Mouse (Mus musculus): ENCODE results near the gene Ubald2. TPM values are rescaled to one million over a fixed set of nuclear protein-coding genes. Genes with fewer than 3 reads are reported as not detected.
A peak's percentile ranks its signal among the peaks of the same experiment; 100 is the strongest.
"Not testable (repeated sequence)": the region's sequence is repeated elsewhere in the genome, so short reads cannot be mapped to it uniquely, and the experiment has no call there.

Ubald2 gene
- total RNA-seq (2021): 10 to 100 TPM; 47.2 to 49.4 TPM

DNA sequence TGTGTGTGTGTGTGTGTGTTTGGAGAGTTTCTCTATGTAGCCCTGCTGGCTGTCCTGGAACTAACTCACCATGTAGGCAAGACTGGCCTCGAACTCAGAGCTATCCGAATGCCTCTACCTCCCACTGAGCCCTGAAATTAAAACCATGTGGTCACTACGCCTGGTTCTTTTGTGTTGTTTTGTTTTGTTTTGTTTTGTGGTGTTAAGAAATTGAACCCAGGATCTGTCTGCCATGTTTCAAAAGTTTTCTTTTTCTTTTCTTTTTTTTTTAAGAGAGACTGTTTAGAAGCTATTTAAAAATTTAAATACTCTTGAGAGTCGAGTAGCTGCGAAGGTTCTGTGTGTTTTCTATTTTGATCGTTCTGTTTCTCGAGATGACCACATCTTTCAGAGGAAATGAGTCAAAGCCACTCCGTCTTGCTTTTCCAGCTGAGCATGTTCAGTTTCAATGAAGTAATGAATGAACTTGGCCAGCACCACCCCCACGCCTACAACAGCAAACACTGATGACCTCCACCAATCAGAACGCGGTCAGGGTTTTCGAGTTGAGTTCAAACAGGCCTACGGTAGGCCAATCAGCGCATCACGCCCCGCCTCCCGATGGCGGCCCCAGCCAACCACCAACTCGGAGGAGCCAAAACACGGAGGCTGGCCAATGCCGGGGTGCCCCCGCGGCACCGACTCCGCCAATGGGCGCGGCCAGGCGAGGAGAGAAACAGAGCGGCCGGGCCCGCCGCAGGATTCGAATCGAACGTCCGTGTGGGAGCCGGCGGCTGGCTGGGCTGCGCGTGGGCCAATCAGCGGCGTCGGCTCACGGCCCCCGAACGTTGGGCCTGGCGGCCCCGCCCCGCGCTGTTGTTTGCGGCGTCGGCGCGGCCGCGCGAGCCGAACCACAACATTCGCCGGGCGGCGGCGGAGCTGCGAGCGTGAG is at the start of gene Ubald2:
Gene Ubald2 (plus strand): TSS at position 739 of the 931 bp plus-strand sequence.
- intact Hi-C loops (cut with DNase I): loop anchor here (2.0 to 5.0 kb wide), 2 partner anchors 15 to 346 kb away; partner anchors contain the start of gene Wbp2
- DNase-seq: peak; percentile 99 to 100

GRCm38 (mm10) chr11:116384171-116384570 is 49.7 kb upstream of the Ubald2 start:
- DNase-seq: no peak
- intact Hi-C loops (cut with DNase I): no loop called here

DNA sequence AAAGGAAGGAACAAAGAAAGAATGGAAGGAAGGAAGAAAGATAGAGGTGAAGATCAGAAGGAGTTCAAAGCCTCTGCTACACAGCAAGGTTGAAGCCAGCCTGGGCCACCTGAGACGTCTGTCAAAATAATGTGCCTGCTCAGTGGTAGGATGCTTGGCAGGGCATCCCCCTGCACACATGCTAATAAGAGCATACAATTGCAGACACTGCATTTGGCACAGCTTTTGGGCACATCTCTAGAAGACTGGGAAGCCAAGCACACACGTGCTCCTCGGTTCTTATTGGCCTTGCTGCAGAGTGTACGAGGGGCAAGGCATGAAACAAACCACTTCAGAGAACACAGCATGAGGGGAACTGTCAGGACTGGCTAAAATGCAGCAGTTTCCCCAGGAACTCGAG is 47.9 kb upstream of the Ubald2 start:
- intact Hi-C loops (cut with DNase I): no loop called here
- no peak for DNase-seq

GRCm38 (mm10) chr11:116387086-116388071 is 46.5 kb upstream of the Ubald2 start:
- intact Hi-C loops (cut with DNase I): loop anchor here (2.0 kb wide), 1 partner anchor 59 kb away; no protein-coding TSS in a partner anchor
- DNase-seq: peak; percentile 30 to 48

- DNase-seq: peak; percentile 40 to 50
- intact Hi-C loops (cut with DNase I): loop anchor here (2.0 kb wide), 1 partner anchor 58 kb away; no protein-coding TSS in a partner anchor
Measured at GRCm38 (mm10) chr11:116388841-116389480, 44.9 kb upstream of the Ubald2 start.

DNA sequence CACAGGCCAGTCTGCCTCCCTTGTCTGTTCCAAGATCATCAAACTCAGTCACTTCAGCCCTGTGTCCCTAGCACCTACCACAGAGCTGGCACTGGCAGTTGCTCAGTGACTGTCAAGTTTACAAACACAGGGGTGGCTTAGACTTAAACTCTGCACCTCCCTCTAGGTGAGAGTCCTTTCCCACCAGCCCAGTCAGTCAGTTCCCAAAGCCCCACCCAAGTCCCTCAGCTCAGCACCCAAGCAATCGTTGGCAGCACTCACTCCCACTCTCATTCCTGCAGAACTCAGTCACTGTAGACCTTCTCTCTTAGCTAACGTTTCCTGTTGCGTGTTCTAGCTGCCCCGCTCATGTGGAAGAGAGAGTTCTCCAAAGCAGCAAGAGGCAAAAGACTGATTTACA is 39.1 kb upstream of the Ubald2 start:
- no peak for DNase-seq
- intact Hi-C loops (cut with DNase I): no loop called here

GRCm38 (mm10) chr11:116396276-116396933 is 37.5 kb upstream of the Ubald2 start:
- DNase-seq: no peak
- intact Hi-C loops (cut with DNase I): no loop called here

DNA sequence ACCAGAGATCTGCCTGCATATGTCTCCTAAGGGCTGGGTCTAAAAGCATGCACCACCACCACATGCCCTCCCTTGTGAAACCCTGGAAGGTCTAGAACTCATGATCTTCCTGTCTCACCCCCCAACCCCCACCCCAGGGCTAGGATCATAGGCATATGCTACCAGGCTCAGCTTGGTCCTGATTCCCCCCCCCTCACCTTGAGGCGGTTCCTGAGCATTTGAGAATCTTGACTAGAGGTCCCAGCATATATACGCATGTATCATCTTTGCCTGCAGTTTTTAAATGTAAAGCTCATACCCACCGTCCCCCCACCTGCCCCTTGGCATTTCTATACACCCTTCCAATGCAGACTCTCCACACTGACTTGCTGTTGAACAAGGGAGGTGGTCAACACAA is 37.0 kb upstream of the Ubald2 start:
- intact Hi-C loops (cut with DNase I): no loop called here

DNA sequence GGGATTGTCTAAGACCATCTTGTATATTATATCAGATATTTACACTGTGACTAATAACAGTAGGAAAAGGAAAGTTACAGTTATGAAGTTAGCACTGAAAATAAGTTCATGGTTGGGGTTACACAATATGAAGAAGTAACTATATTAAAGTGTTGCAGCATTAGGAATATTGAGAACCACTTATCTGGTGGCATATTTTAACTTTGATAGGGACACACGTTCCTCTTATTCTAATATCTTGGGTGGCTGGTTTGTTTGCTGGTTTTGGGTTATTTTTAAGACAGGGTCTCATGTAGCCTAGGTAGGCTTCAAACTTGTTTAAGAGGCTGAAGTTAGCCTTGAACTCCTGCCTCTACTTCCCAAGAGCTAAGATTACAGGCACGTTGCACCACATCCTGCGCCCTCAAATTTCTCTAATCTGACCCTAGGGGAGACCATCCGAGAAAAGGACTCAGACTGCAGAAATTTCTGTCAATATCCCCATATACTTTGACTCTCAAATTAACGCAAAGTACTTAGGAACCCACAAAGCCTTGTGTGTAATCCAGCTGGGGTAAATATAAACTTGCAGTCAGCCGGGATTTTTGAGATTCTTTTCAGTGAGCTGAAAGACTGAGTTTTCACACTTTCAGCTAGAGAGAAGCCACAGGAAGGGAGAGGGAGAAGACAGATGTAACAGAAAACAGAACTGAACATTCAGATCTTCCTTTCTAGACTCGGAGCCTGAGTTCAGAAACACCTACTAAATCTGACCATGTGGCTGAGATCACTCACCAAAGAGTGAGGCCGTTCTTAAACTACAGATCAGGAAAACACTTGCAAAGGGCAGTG is 36.2 kb upstream of the Ubald2 start:
- intact Hi-C loops (cut with DNase I): no loop called here
- no peak for DNase-seq

More for the DNA sequence above, 37.0 kb upstream of the Ubald2 start:
- DNase-seq: no peak

DNA sequence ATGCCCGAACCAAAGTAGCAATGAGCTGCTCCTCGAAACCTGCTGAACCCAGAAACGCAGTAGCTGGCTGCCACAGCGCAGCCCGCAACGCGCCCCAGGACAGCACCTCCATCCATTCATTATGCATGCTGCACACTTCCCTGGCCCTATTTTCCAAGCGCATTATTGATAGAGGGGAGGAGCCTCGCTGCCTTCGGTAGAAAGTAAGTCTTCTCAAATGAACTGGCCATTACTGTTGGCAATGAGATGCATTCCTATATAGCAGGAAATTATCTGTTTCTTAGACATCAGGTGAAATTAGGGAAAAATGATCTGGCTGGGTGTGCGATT is 35.6 kb upstream of the Ubald2 start:
- intact Hi-C loops (cut with DNase I): no loop called here
- DNase-seq: no peak

DNA sequence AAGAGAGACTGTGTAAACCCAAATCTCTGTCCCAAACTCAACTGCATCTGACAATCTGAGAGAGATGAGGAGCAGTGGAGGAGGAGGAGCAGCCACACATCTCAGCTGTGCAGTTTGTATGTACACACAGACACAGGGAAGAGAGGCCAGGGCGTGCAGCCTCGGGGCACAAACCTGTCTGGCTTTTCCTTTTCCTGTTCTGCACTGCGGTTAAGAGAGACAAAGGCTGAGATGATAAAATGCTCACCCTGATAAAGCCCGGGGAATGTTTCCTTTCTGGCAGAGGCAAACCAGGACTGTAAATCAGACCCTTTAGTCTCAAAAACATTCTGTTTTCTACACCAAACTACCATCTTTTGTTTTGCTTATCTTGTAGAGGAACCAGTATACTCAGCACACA is 33.3 kb upstream of the Ubald2 start:
- DNase-seq: no peak
- intact Hi-C loops (cut with DNase I): no loop called here

GRCm38 (mm10) chr11:116405601-116406000 is 28.3 kb upstream of the Ubald2 start:
- intact Hi-C loops (cut with DNase I): no loop called here
- no peak for DNase-seq

- intact Hi-C loops (cut with DNase I): no loop called here
- DNase-seq: no peak
Measured at GRCm38 (mm10) chr11:116406231-116406728, 27.6 kb upstream of the Ubald2 start.

DNA sequence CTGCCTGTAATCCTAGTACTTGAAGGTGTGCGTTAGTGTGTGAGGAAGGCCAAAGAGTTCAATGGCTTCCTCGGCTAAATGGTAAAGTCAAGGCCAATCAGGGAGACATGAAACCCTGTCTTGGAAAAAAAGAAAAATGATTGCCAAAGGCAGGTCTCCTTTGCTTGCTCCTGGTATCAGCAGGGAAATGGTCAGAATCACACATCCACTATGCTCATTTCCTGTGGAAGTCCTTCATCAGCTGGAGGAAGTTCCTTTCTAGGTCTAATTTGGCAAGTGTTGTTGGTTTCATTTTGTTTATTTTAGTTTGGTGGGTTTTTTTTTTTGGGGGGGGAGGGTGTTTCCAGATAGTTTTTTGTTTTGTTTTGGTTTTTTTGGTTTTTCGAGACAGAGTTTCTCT is 24.9 kb upstream of the Ubald2 start:
- intact Hi-C loops (cut with DNase I): no loop called here
- no peak for DNase-seq

GRCm38 (mm10) chr11:116410415-116410814 is 23.5 kb upstream of the Ubald2 start:
- DNase-seq; intact Hi-C loops (cut with DNase I): not testable (repeated sequence)

DNA sequence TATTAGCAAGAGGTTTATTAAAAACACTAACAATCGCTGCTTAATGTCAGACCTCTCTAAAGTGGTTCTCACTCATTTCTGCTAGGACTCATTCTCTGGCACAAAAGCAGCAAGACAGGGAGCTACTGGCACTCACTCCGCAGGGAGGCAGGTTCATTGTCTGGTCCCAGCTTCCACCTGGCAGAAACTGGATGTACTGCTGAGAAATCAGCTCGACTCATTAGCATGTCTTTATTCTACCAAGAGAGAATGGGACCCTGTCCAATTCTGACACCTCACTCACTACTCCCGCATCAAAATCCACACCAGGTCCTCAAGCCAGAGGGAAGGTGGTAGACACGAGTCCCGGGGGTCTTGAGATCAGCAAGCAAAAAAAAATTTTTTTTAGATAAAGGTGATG is 22.3 kb upstream of the Ubald2 start:
- DNase-seq: no peak
- intact Hi-C loops (cut with DNase I): no loop called here

- peak in 1 of 2 experiments; percentile 37 for DNase-seq
- intact Hi-C loops (cut with DNase I): no loop called here
Measured at GRCm38 (mm10) chr11:116412028-116412827, 21.7 kb upstream of the Ubald2 start.

Measured in heart, postnatal 10 days (tissue).